Mouse (Mus musculus) gastrocnemius, adult 18-20 months (tissue): ENCODE data around the gene Adat3. TPM values are rescaled to one million over a fixed set of nuclear protein-coding genes. Genes with fewer than 3 reads are reported as not detected.

ENCODE experiments used
- DNase-seq: peaks from one replicate; pipeline ENCODE4 v3.0.0; 2021; ENCODE audit warnings: low spot score
- microRNA-seq: library from miRNA; unstranded; fragments of <30 nt; microRNA quantifications from one replicate; pipeline ENCODE4 v1.2.0, GENCODE M21; 2021
- total RNA-seq, 2 experiments: library from RNA; stranded (reverse); gene quantifications; 2 replicates each; pipeline ENCODE4 v1.2.3; 2021

Adat3 gene
- total RNA-seq, 2 experiments from 2014 or later, result 0.69 TPM; not detected in 1

- DNase-seq, result no peak
Measured at GRCm38 (mm10) chr10:80650392-80650791, 47.7 kb downstream of the Adat3 start.

DNA sequence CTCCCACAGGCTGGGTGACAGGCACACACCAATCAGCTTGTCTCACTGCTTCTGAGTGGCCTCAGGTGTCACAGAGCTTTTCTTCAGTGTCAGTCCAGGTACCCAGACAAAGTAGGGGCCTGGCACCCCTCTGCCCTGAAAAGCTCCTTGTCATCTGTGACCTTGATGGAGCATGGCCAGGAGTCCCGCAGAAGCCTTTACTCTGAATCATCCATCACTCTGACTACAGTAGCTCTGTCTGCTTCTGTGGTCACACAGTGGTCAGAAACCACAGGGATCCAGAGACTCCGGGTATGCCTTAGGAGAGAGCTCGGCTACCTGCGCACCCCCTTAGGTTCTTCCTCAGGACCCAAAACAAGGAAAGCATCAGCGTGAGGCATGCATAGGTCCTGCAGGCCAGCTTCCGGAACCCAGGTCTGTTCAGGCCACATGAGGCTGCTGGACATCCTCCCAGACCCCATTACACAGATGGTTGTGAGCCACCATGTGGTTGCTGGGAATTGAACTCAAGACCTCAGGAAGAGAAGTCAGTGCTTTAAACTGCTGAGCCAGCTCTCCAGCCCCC, 50.6 kb downstream of the Adat3 start:
- DNase-seq, result no peak

DNA sequence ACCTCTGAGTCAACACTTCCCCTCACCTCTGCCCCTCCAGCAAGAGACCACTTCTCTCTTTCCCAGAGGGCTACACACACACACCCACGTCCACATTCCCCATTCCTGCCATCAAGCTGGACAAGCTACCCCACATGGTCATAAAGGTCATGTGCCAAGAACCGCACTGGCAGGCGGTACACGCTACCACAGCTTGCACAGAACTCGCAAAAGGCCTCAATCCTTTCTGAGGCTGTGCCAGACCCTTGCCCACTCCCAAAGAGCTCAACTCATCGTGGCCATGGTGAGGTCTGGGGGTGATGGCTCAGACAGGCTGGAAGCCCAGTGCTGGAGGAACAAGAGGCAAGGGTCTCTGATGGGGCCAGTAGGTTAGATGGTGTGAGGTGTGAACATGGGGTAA, 52.2 kb downstream of the Adat3 start:
- DNase-seq, result no peak

DNA sequence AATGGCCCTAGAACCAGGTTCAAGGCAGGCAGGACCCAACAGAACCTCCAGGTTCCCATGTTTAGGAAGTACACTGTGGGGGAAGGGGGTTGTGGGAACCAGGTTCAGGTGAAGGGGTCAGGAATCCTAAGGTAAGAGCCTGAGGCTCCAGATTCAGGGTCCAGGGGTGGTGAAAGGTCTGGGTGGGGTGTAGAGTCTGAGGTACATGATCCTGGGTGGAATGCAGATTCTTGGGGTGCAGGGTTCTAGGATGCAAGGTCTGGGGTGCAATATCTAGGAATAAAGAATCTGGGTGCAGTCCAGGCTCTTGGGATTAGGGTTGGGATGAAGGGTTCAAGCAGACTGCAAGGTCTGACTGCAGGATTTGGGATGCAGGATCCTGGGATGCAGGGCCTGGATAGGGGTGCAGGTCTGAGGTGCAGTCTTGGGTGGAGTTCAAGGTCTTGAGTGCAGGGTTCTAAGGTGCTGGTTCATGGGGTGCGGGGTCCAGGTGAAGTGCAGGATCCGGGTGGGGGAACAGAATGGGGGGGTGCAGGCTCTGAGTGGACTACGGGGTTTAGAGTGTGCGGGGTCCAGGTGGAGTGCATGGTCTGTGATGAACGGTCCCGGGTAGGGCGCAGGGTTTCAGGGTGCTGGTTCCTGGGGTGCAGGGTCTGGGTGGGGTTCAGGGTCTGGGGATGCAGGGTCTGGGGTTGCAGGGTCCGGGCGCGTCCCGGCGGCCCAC, 52.9 kb downstream of the Adat3 start:
- no peak for DNase-seq

- peak; percentile 98 for DNase-seq
Measured at GRCm38 (mm10) chr10:80656130-80656862, 53.6 kb downstream of the Adat3 start.

GRCm38 (mm10) chr10:80656863-80657623, 54.4 kb downstream of the Adat3 start, which contains the start of gene Btbd2:
Gene Btbd2 (minus strand): TSS chr10:80657071.
- DNase-seq, result no peak

Small RNAs within 50 kb of the gene (microRNA-seq; reads per million reads assigned to microRNA genes)
- not detected for gene Mir6912

Other genes starting within 250 kb of the Adat3 start
- gene Plk5, start 246.4 kb upstream of the Adat3 start, total RNA-seq, result under 1 TPM; 0.09 to 0.11 TPM
- gene Mex3d, start 215.2 kb upstream of the Adat3 start, total RNA-seq, result 1 to 10 TPM; 4.0 to 4.6 TPM
- gene Mbd3, start 203.3 kb upstream of the Adat3 start, total RNA-seq, result 100 to 1,000 TPM; 108 to 127 TPM
- 100 to 1,000 TPM; 831 to 847 TPM for gene Uqcr11, start 196.1 kb upstream of the Adat3 start, total RNA-seq
- gene Tcf3, start 169.2 kb upstream of the Adat3 start, total RNA-seq, result 10 to 100 TPM; 11.2 to 11.3 TPM
- not detected for gene Onecut3, start 108.0 kb upstream of the Adat3 start, total RNA-seq
- not detected for gene Atp8b3, start 63.8 kb upstream of the Adat3 start, total RNA-seq
- 10 to 100 TPM in 1 of 2 experiments, 1 to 10 TPM in 1; 9.6 to 11.1 TPM for gene Rexo1, start 41.3 kb upstream of the Adat3 start, total RNA-seq
- 1 to 10 TPM; 1.5 to 1.9 TPM for gene Klf16, start 25.6 kb upstream of the Adat3 start, total RNA-seq
- gene Abhd17a, start 12.5 kb upstream of the Adat3 start, total RNA-seq, result 10 to 100 TPM; 62.4 to 64.3 TPM
- gene Scamp4, start within 50 bp of the Adat3 start, total RNA-seq, result 10 to 100 TPM; 19.0 to 20.1 TPM
- gene Gm49322, start 3.1 kb downstream of the Adat3 start, total RNA-seq, result under 1 TPM; 0.14 to 0.26 TPM
- gene Csnk1g2, start 20.0 kb downstream of the Adat3 start, total RNA-seq, result 100 to 1,000 TPM in 1 of 2 experiments, 10 to 100 TPM in 1; 97.2 to 128 TPM
- gene Btbd2, start 54.2 kb downstream of the Adat3 start, total RNA-seq, result 10 to 100 TPM; 38.5 to 40.0 TPM
- gene Mknk2, start 75.2 kb downstream of the Adat3 start, total RNA-seq, result 100 to 1,000 TPM; 244 to 292 TPM
- 1 to 10 TPM; 2.3 to 4.1 TPM for gene Mob3a, start 99.1 kb downstream of the Adat3 start, total RNA-seq
- 1 to 10 TPM in 1 of 2 experiments, under 1 TPM in 1; 0.91 to 1.9 TPM for gene Izumo4, start 99.3 kb downstream of the Adat3 start, total RNA-seq
- gene Ap3d1, start 139.4 kb downstream of the Adat3 start, total RNA-seq, result 10 to 100 TPM; 24.3 to 31.7 TPM
- 10 to 100 TPM; 13.6 to 20.8 TPM for gene Dot1l, start 152.3 kb downstream of the Adat3 start, total RNA-seq
- 10 to 100 TPM; 27.3 to 27.6 TPM for gene Sf3a2, start 195.3 kb downstream of the Adat3 start, total RNA-seq
- 10 to 100 TPM; 24.3 to 25.8 TPM for gene Plekhj1, start 195.7 kb downstream of the Adat3 start, total RNA-seq
- under 1 TPM; 0.31 to 0.32 TPM for gene Amh, start 202.4 kb downstream of the Adat3 start, total RNA-seq
- 100 to 1,000 TPM; 448 to 461 TPM for gene Jsrp1, start 210.6 kb downstream of the Adat3 start, total RNA-seq
- gene Oaz1, start 223.8 kb downstream of the Adat3 start, total RNA-seq, result 100 to 1,000 TPM; 698 to 770 TPM
- gene Lingo3, start 241.2 kb downstream of the Adat3 start, total RNA-seq, result 10 to 100 TPM in 1 of 2 experiments, 1 to 10 TPM in 1; 8.3 to 12.6 TPM